Mouse (Mus musculus) neural tube, embryonic 12.5 days (tissue): ENCODE measurements at regions not wholly inside any gene's neighbourhood (a gene's known extent, or its start where the extent isn't known, plus 50 kb on each side); places are given as distances from the start of the nearest gene placed in this dataset.

Source experiments
- ATAC-seq: fragments of 200-750 bp; cut with Nextera tagmentation; 2 replicates; pipeline ENCODE4 v1.8.0; 2017; ENCODE audit warnings: low read depth, mild to moderate bottlenecking, moderate TSS enrichment, moderate library complexity; ENCODE audit not compliant: low FRiP score
- H3K27ac ChIP-seq: fragments of 300-500 bp; sonication (generic); 2 replicates; pipeline ENCODE4 v1.5.1; 2016
- H3K27me3 ChIP-seq: fragments of 300-500 bp; sonication (generic); replicated peaks from 2 replicates; pipeline ENCODE4 v1.6.1; 2016; ENCODE audit warnings: mild to moderate bottlenecking
- H3K36me3 ChIP-seq: fragments of 300-500 bp; sonication (generic); 2 replicates; pipeline ENCODE4 v1.6.1; 2016; ENCODE audit warnings: mild to moderate bottlenecking
- H3K4me1 ChIP-seq: fragments of 300-500 bp; sonication (generic); 2 replicates; pipeline ENCODE4 v1.6.1; 2016
- H3K4me2 ChIP-seq: fragments of 300-500 bp; sonication (generic); replicated peaks from 2 replicates; pipeline ENCODE4 v1.6.1; 2016; ENCODE audit warnings: mild to moderate bottlenecking
- H3K4me3 ChIP-seq: fragments of 300-500 bp; sonication (generic); 2 replicates; pipeline ENCODE4 v1.5.1; 2016
- H3K9ac ChIP-seq: fragments of 300-500 bp; sonication (generic); 2 replicates; pipeline ENCODE4 v1.6.1; 2016; ENCODE audit warnings: mild to moderate bottlenecking
- H3K9me3 ChIP-seq: fragments of 300-500 bp; sonication (generic); 2 replicates; pipeline ENCODE4 v1.6.1; 2016; ENCODE audit warnings: mild to moderate bottlenecking
- WGBS: fragments of 180-500 bp; shearing (Covaris S2); methylation state at CpG from one replicate; pipeline ENCODE4 v1.1.7; 2016; 5-methylcytosine and 5-hydroxymethylcytosine counted together

- Histone ChIP-seq H3K4me3 (no peak overlapping the region), H3K9ac (no peak overlapping the region), H3K4me1 (peaks cover 5% of the 10 kb centered on the region; the same call in 1 of the 2 replicates), H3K27me3 (no peaks in the 10 kb centered on the region), H3K9me3 (no peaks in the 10 kb centered on the region), H3K27ac (no peak overlapping the region), H3K4me2 (no peak overlapping the region), H3K36me3 (no peaks in the 10 kb centered on the region)
- 75% methylated on average over 2 of the region's 2 CpGs for WGBS
- ATAC-seq = no peak
These were observed 60.2 kb upstream of the Cd34 start for GRCm38 (mm10) chr1:194878440-194878839.

GRCm38 (mm10) chr1:194879324-194880233 lies 59.0 kb upstream of the Cd34 start:
- WGBS = 24% methylated on average over 22 of the region's 22 CpGs
- peaks cover 5% of the 10 kb centered on the region; the same call in 1 of the 2 replicates for H3K4me1 ChIP-seq
- no peaks in the 10 kb centered on the region for H3K9me3 ChIP-seq
- no peaks in the 10 kb centered on the region for H3K36me3 ChIP-seq
- H3K4me3 ChIP-seq = no peak overlapping the region
- H3K27ac ChIP-seq = no peak overlapping the region
- no peaks in the 10 kb centered on the region for H3K27me3 ChIP-seq
- peak; percentile 95 for ATAC-seq
- peak overlapping the region; percentile 39 for H3K4me2 ChIP-seq
- H3K9ac ChIP-seq = no peak overlapping the region

- Histone ChIP-seq H3K9ac (no peak overlapping the region), H3K4me1 (peaks cover 5% of the 10 kb centered on the region; the same call in 1 of the 2 replicates), H3K9me3 (no peaks in the 10 kb centered on the region), H3K4me2 (no peak overlapping the region), H3K36me3 (no peaks in the 10 kb centered on the region), H3K27ac (no peak overlapping the region), H3K27me3 (no peaks in the 10 kb centered on the region), H3K4me3 (no peak overlapping the region)
- no peak for ATAC-seq
These were observed 56.9 kb upstream of the Cd34 start for GRCm38 (mm10) chr1:194881556-194882223.

- no peaks in the 10 kb centered on the region for H3K27me3 ChIP-seq
- no peaks in the 10 kb centered on the region for H3K4me1 ChIP-seq
- H3K27ac ChIP-seq = no peak overlapping the region
- H3K9me3 ChIP-seq = no peaks in the 10 kb centered on the region
- H3K4me2 ChIP-seq = no peak overlapping the region
- no peaks in the 10 kb centered on the region for H3K36me3 ChIP-seq
- H3K4me3 ChIP-seq = no peak overlapping the region
- no peak overlapping the region for H3K9ac ChIP-seq
- ATAC-seq = no peak
- 63% methylated on average over 5 of the region's 5 CpGs for WGBS
These were observed 53.4 kb upstream of the Cd34 start for GRCm38 (mm10) chr1:194885071-194885686.

GRCm38 (mm10) chr1:194885687-194886077 lies 52.9 kb upstream of the Cd34 start:
- no peak overlapping the region for H3K9ac ChIP-seq
- H3K4me1 ChIP-seq = no peaks in the 10 kb centered on the region
- no peaks in the 10 kb centered on the region for H3K9me3 ChIP-seq
- H3K27ac ChIP-seq = no peak overlapping the region
- H3K27me3 ChIP-seq = no peaks in the 10 kb centered on the region
- 83% methylated on average over 5 of the region's 5 CpGs for WGBS
- H3K36me3 ChIP-seq = no peaks in the 10 kb centered on the region
- ATAC-seq = no peak
- H3K4me3 ChIP-seq = no peak overlapping the region
- no peak overlapping the region for H3K4me2 ChIP-seq
